Mouse (Mus musculus) ES-E14 (cell line): Measurements from ENCODE around the gene Hc.

ENCODE experiments used
- CHD2 ChIP-seq: IDR thresholded peaks from 2 replicates; pipeline ENCODE4 v1.6.1; 2014; ENCODE audit warnings: mild to moderate bottlenecking, low read depth, low read length, inconsistent platforms
- HCFC1 ChIP-seq: IDR thresholded peaks from 2 replicates; pipeline ENCODE4 v1.6.1; 2012; ENCODE audit warnings: low read length, inconsistent platforms, borderline replicate concordance; ENCODE audit not compliant: insufficient read depth
- MAFK ChIP-seq: IDR thresholded peaks from 2 replicates; pipeline ENCODE4 v1.6.1; 2014; ENCODE audit warnings: mild to moderate bottlenecking, low read depth, low read length, inconsistent platforms; ENCODE audit not compliant: insufficient read depth
- ZC3H11A ChIP-seq: IDR thresholded peaks from 2 replicates; pipeline ENCODE4 v1.6.1; 2012; ENCODE audit warnings: low read depth, mild to moderate bottlenecking, inconsistent platforms, low read length, borderline replicate concordance
- ZNF384 ChIP-seq: IDR thresholded peaks from 2 replicates; pipeline ENCODE4 v1.6.1; 2012; ENCODE audit warnings: low read depth, low read length, inconsistent platforms

GRCm38 (mm10) chr2:34953018-34953417 lies 108.2 kb downstream of the Hc start:
- TF ChIP-seq HCFC1 (no peak), ZC3H11A (no peak), MAFK (no peak), ZNF384 (no peak), CHD2 (no peak)
